Mouse (Mus musculus): Measurements from ENCODE around the gene Mrps2. TPM values are rescaled to one million over a fixed set of nuclear protein-coding genes. Genes with fewer than 3 reads are reported as not detected.

Mrps2 gene
- 24.6 and 29.0 TPM in 2 replicates for polyA plus RNA-seq (2015; fragmentation: Nextera tagmentation; extraction: Ambion mirVana)

GRCm38 (mm10) chr2:28467860-28468485 is at the start of gene Mrps2:
Gene Mrps2 (plus strand): TSS chr2:28468066.

DNA sequence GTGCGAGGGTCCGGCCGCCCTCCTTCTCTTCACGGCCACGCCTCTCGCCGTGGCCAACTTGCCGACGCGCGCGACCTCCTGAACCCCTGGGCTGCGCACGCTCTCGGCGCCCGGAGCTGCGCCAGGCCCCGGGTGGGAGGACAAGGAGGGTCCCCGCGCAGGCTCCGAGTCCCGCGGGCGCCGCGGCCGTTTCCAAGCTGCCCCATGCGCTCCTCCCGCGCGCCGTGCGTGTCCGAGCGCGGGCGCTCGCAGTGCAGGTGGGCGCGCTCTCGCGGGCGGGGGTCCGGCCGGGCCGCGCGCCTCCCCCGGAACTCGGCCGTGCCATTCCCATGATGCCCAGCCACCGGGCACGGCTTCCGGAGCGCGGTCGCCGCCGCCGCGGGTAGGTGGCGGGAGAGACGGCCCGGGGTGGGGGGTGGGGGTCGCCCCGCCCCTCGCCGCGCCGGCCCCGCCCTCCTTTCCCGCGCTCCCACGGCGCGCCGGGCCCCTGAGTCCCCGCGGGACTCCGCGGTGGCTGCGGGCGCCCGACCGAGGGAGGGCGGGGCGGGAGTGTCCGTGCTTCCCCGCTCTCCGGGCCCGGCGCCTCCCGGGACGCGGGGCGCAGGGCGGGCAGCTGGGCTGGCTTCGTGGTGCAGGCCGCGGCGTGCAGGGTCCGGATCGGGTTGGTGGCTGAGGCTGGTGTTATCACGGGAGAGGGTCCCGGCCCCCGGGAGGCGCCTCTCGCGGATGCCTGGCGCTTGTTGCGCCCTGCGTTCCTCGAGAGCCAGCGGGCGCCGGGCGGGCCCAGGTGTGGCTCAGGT is 21.2 kb upstream of the Mrps2 start, which contains the start of gene Ppp1r26:
Gene Ppp1r26 (plus strand): TSS at position 286 of the 800 bp plus-strand sequence.

DNA sequence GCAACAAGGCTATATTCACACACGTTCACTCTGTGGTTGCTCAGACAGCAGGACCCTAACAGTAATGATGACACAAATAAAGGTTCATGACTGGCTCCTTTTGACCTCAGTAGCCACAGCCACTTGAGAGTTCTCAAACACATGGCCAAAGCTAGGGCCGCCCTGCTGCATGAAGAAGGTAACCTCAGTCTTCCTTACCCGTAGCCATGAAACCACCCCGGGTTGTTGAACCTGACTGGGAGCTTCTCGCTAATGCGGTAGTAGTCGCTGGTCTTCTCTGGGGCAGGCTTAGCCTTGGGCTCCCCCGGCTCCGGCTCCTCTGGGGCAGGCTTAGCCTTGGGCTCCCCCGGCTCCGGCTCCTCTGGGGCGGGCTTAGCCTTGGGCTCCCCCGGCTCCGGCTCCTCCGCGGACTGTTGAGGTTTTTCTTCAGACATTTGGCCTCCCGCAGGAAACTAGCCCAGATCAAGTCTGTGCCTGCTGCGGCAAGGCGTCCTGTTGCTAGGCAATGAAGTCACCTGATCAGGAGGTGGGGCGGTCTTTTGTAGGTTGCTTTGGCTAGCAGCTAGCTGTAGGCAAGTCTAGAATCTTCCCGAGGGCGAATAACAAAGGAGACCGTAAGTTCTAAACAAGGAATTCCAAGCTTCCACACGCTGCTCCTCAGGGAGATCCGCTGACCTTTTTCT is 1.9 kb upstream of the Mrps2 start, which contains the start of gene 1700007K13Rik:
Gene 1700007K13Rik (minus strand): TSS at position 497 of the 683 bp plus-strand sequence.

GRCm38 (mm10) chr2:28496671-28497070 is 28.8 kb downstream of the Mrps2 start, which contains the start of gene Gbgt1:
Gene Gbgt1 (plus strand): TSS chr2:28496891.

DNA sequence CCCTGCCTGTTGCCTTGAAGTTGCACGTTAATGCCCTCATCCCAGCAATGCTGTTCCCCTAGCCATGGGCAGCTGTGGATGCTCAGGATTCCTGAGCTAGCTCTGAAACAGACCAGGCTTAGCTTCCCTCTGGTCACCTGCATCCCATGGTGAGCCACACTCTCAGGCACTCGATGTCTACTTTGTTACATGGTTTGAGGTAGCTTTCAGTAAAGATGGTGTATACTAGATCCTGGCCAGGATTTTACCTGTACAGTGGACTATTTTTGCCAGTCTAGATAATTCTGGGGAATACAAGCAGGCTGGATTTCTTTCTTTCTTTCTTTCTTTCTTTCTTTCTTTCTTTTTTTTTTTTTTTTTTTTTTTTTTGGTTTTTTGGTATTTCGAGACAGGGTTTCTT is 37.9 kb downstream of the Mrps2 start, which contains the start of gene Gm10134:
Gene Gm10134 (plus strand): TSS at position 301 of the 400 bp plus-strand sequence.

GRCm38 (mm10) chr2:28512798-28513401 is 45.0 kb downstream of the Mrps2 start, which contains the start of gene Ralgds:
Gene Ralgds (plus strand): TSS chr2:28513125.

Other genes with a start within 250 kb of the Mrps2 start
- gene Ppp1r26, start 21.3 kb upstream of the Mrps2 start, polyA plus RNA-seq (2015; fragmentation: Nextera tagmentation; extraction: Ambion mirVana): 1.2 and 1.7 TPM in 2 replicates
- 1.4 and 2.5 TPM in 2 replicates for gene 1700007K13Rik, start 1.7 kb upstream of the Mrps2 start, polyA plus RNA-seq (2015; fragmentation: Nextera tagmentation; extraction: Ambion mirVana)
- gene Gbgt1, start 28.8 kb downstream of the Mrps2 start, polyA plus RNA-seq (2015; fragmentation: Nextera tagmentation; extraction: Ambion mirVana): 0.83 and 0.93 TPM in 2 replicates
- gene Gm10134, start 38.0 kb downstream of the Mrps2 start, polyA plus RNA-seq (2015; fragmentation: Nextera tagmentation; extraction: Ambion mirVana): 5.1 and 7.8 TPM in 2 replicates
- gene Ralgds, start 45.1 kb downstream of the Mrps2 start, polyA plus RNA-seq (2015; fragmentation: Nextera tagmentation; extraction: Ambion mirVana): 17.2 and 17.5 TPM in 2 replicates
- not detected in 2 replicates for gene Cel, start 95.3 kb downstream of the Mrps2 start, polyA plus RNA-seq (2015; fragmentation: Nextera tagmentation; extraction: Ambion mirVana)
- gene Gtf3c5, start 115.7 kb downstream of the Mrps2 start, polyA plus RNA-seq (2015; fragmentation: Nextera tagmentation; extraction: Ambion mirVana): 15.5 and 16.0 TPM in 2 replicates
- 0.21 TPM in 1 of 2 replicates, not detected in the other for gene Gfi1b, start 153.9 kb downstream of the Mrps2 start, polyA plus RNA-seq (2015; fragmentation: Nextera tagmentation; extraction: Ambion mirVana)
- gene Tsc1, start 173.2 kb downstream of the Mrps2 start, polyA plus RNA-seq (2015; fragmentation: Nextera tagmentation; extraction: Ambion mirVana): 6.6 and 7.1 TPM in 2 replicates
- 1.7 and 1.9 TPM in 2 replicates for gene Spaca9, start 231.7 kb downstream of the Mrps2 start, polyA plus RNA-seq (2015; fragmentation: Nextera tagmentation; extraction: Ambion mirVana)
- 0.33 and 0.47 TPM in 2 replicates for gene Ak8, start 232.1 kb downstream of the Mrps2 start, polyA plus RNA-seq (2015; fragmentation: Nextera tagmentation; extraction: Ambion mirVana)